Mouse (Mus musculus): Measurements from ENCODE around the gene Pde7b. TPM values are rescaled to one million over a fixed set of nuclear protein-coding genes. Genes with fewer than 3 reads are reported as not detected.

Gene Pde7b
- polyA plus RNA-seq (2015; fragmentation: Nextera tagmentation; extraction: Ambion mirVana): 1.8 and 2.3 TPM in 2 replicates

DNA sequence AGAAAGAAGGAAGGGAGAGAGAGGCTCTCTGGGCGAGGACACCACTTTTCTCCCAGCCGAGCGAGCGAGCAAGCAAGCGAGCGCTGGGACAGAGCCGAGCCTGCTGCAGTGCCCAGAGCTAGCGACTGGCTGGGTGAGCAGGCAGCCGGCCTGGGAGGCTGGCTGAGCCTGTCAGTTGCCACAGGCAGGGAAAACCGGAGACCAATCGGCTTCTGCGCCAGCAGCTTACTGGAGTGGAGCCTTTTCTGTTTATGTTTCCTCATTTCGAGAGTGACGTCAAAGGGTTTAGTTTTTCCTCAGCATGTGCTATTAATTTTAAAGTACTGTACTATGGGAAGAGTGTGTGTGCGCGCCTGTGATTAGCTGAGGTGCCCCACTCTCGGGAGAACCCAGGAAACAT is at the start of gene Pde7b:
Gene Pde7b, minus strand, starts transcription at position 173 of the 400 bp plus-strand sequence.
- no peaks in the 10 kb centered on the region for H3K36me3 ChIP-seq
- no peaks in the 10 kb centered on the region for H3K27me3 ChIP-seq
- H3K27ac ChIP-seq: peak within 1 kb of the TSS; percentile 44; the same call in 1 of the 2 replicates
- peaks cover 31% of the 10 kb centered on the region for H3K4me1 ChIP-seq (replicated peaks)
- H3K4me2 ChIP-seq (replicated peaks): peak within 1 kb of the TSS; percentile 50
- peak; percentile 93 for ATAC-seq
- peak within 1 kb of the TSS; percentile 57 for H3K9ac ChIP-seq (replicated peaks)
- peak within 1 kb of the TSS; percentile 38 for H3K4me3 ChIP-seq (replicated peaks)
- 11% methylated on average over 17 of the region's 17 CpGs for WGBS
- H3K9me3 ChIP-seq: no peaks in the 10 kb centered on the region

DNA sequence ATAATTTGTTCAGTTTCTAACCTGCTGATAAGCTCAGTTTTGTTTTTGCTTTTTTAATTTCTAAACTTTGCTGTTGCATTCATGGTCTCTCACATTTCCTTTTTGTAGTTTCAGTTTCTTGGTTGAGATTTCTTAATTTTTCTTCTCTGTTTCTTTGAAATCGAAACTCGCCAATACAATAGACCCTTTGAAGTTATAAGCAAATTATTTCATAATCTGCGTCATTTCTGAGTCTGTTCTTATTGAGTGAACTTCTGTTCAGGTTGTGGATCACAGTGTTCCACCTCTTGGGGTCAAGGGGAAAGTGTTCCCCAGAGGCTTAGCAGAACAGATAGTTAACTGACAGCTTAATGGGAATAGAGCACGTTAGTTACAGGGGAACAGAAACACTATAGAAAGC is 47.2 kb upstream of the Pde7b start:
- Histone ChIP-seq H3K27ac (no peak overlapping the region), H3K27me3 (no peaks in the 10 kb centered on the region), H3K4me2 (replicated peaks) (no peak overlapping the region), H3K4me3 (replicated peaks) (no peak overlapping the region), H3K36me3 (no peaks in the 10 kb centered on the region), H3K9me3 (no peaks in the 10 kb centered on the region), H3K9ac (replicated peaks) (no peak overlapping the region), H3K4me1 (replicated peaks) (peaks cover 5% of the 10 kb centered on the region; the same call in 1 of the 2 replicates)
- no peak for ATAC-seq
- 78% methylated on average over 4 of the region's 4 CpGs for WGBS

GRCm38 (mm10) chr10:20770418-20770888 is 45.6 kb upstream of the Pde7b start:
- Histone ChIP-seq H3K9ac (replicated peaks) (no peak overlapping the region), H3K27me3 (no peaks in the 10 kb centered on the region), H3K4me2 (replicated peaks) (no peak overlapping the region), H3K9me3 (no peaks in the 10 kb centered on the region), H3K27ac (no peak overlapping the region), H3K36me3 (no peaks in the 10 kb centered on the region), H3K4me3 (replicated peaks) (no peak overlapping the region), H3K4me1 (replicated peaks) (peaks cover 5% of the 10 kb centered on the region; the same call in 1 of the 2 replicates)
- 90% methylated on average over 2 of the region's 2 CpGs for WGBS
- ATAC-seq: no peak

GRCm38 (mm10) chr10:20769557-20770417 is 44.9 kb upstream of the Pde7b start:
- H3K4me3 ChIP-seq (replicated peaks): no peak overlapping the region
- H3K36me3 ChIP-seq: no peaks in the 10 kb centered on the region
- peaks cover 5% of the 10 kb centered on the region; the same call in 1 of the 2 replicates for H3K4me1 ChIP-seq (replicated peaks)
- no peak overlapping the region for H3K4me2 ChIP-seq (replicated peaks)
- peak; percentile 30; the same call in 1 of the 2 replicates for ATAC-seq
- H3K9me3 ChIP-seq: no peaks in the 10 kb centered on the region
- no peaks in the 10 kb centered on the region for H3K27me3 ChIP-seq
- no peak overlapping the region for H3K27ac ChIP-seq
- 0 out of 2 replicates have a peak overlapping the region, but pooled peaks have one; percentile 11 for H3K9ac ChIP-seq (replicated peaks)
- 65% methylated on average over 7 of the region's 7 CpGs for WGBS

DNA sequence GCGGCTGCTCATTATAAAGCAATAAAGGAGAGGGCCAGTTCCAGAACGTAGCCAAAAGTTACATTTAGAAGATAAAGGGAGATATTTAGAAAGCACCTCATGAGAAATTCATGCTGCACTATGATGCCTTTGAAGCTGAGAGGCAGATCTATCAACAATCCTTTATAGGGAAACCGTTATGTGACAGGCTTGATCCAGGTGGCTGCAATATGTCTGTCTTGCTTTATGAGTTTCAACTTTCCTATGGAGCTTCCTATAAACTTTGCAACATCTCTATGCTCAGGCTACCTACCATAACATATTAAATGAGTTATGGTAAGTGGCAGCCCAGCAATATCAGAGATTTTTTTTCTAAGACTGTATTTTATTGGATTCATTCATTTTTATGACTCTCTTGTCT is 39.5 kb upstream of the Pde7b start:
- Histone ChIP-seq H3K9me3 (no peaks in the 10 kb centered on the region), H3K27me3 (no peaks in the 10 kb centered on the region), H3K4me1 (replicated peaks) (no peaks in the 10 kb centered on the region), H3K36me3 (no peaks in the 10 kb centered on the region), H3K4me2 (replicated peaks) (no peak overlapping the region), H3K4me3 (replicated peaks) (no peak overlapping the region), H3K27ac (no peak overlapping the region), H3K9ac (replicated peaks) (no peak overlapping the region)
- 78% methylated on average over 3 of the region's 3 CpGs for WGBS
- ATAC-seq: no peak

DNA sequence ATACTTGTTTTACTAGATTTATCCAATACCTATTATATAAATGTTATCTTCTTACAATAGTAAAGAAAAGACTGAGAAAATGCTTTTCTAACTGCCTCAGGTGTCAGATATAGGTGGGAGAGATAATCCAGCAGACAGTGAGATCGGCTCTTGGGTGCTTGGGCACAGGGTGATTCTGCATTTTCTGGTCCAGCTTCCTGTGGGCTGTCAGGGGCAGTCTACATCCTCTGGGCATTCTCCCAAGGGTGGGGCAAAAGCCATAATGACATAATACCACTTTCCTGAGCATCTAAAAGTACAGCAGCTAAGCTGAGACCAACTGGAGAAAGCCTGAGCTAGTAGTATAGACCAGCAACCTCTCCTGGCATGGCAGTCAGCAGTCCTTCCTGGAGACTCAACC is 34.1 kb upstream of the Pde7b start:
- H3K27ac ChIP-seq: no peak overlapping the region
- no peaks in the 10 kb centered on the region for H3K4me1 ChIP-seq (replicated peaks)
- no peak overlapping the region for H3K4me2 ChIP-seq (replicated peaks)
- H3K4me3 ChIP-seq (replicated peaks): no peak overlapping the region
- no peak for ATAC-seq
- H3K36me3 ChIP-seq: no peaks in the 10 kb centered on the region
- H3K27me3 ChIP-seq: no peaks in the 10 kb centered on the region
- WGBS: 88% methylated on average over 1 of the region's 1 CpGs
- no peaks in the 10 kb centered on the region for H3K9me3 ChIP-seq
- H3K9ac ChIP-seq (replicated peaks): no peak overlapping the region

- 89% methylated on average over 6 of the region's 6 CpGs for WGBS
- no peak for ATAC-seq
- no peak overlapping the region for H3K27ac ChIP-seq
- H3K27me3 ChIP-seq: no peaks in the 10 kb centered on the region
- no peak overlapping the region for H3K9ac ChIP-seq (replicated peaks)
- H3K4me2 ChIP-seq (replicated peaks): no peak overlapping the region
- H3K4me1 ChIP-seq (replicated peaks): no peaks in the 10 kb centered on the region
- no peaks in the 10 kb centered on the region for H3K36me3 ChIP-seq
- no peaks in the 10 kb centered on the region for H3K9me3 ChIP-seq
- H3K4me3 ChIP-seq (replicated peaks): no peak overlapping the region
Observed at GRCm38 (mm10) chr10:20758259-20758658, 33.4 kb upstream of the Pde7b start.

- Histone ChIP-seq H3K27me3 (no peaks in the 10 kb centered on the region), H3K9ac (replicated peaks) (no peak overlapping the region), H3K36me3 (no peaks in the 10 kb centered on the region), H3K27ac (no peak overlapping the region), H3K4me3 (replicated peaks) (no peak overlapping the region), H3K4me1 (replicated peaks) (no peaks in the 10 kb centered on the region), H3K9me3 (no peaks in the 10 kb centered on the region), H3K4me2 (replicated peaks) (no peak overlapping the region)
- 89% methylated on average over 5 of the region's 5 CpGs for WGBS
- ATAC-seq: no peak
Observed at GRCm38 (mm10) chr10:20756219-20756618, 31.3 kb upstream of the Pde7b start.

DNA sequence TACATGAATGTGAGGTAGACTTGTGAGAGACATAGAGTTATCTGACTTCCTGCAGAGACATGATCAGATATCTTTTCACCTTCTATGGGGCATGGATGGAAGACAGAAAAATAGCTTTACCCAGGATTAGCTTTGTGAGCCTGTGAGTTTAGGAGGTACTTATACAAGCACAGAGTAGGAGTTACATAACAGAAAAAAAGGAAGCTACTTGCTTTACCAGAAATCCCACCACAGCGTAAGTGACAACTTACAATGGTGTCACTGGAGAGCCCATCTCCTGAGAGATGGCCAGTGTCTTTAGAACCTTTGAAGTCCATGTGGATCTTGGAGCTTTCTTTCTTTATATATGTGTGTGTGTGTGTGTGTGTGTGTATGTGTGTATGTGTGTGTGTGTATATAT is 28.0 kb upstream of the Pde7b start:
- Histone ChIP-seq H3K27me3 (no peaks in the 10 kb centered on the region), H3K4me3 (replicated peaks) (no peak overlapping the region), H3K4me1 (replicated peaks) (no peaks in the 10 kb centered on the region), H3K9me3 (no peaks in the 10 kb centered on the region), H3K9ac (replicated peaks) (no peak overlapping the region), H3K27ac (no peak overlapping the region), H3K4me2 (replicated peaks) (no peak overlapping the region), H3K36me3 (no peaks in the 10 kb centered on the region)
- no peak for ATAC-seq
- 100% methylated on average over 1 of the region's 1 CpGs for WGBS

DNA sequence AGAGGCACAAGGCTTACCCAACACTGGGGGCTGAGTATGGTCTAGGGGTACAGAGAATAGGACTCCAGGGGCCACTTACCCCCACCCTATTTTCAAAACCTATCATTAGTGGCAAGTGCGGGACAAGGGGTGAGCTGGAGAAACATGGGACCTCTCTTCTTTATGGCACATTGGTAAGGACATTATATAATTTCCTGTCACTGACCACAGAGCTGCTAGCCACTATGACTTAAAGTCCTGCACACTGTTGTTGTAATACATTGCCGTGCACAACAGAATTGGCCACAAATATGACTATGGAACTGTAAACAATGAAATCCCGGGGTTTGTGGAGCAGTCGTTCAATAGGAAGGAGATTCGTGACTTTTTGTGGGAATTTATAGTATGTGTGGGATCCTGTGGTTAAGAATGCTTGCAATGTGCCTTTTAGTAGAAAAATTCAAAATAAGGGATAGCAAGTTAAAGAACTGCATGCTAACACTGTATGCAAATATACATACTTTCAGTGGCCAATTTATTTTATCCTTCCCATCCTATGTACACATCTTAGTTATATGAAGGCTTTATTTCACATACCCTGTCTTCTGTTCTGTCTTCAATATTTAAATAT is 25.9 kb upstream of the Pde7b start:
- H3K4me1 ChIP-seq (replicated peaks): no peaks in the 10 kb centered on the region
- 93% methylated on average over 5 of the region's 5 CpGs for WGBS
- H3K27me3 ChIP-seq: no peaks in the 10 kb centered on the region
- ATAC-seq: no peak
- no peak overlapping the region for H3K9ac ChIP-seq (replicated peaks)
- H3K9me3 ChIP-seq: no peaks in the 10 kb centered on the region
- H3K27ac ChIP-seq: no peak overlapping the region
- H3K36me3 ChIP-seq: no peaks in the 10 kb centered on the region
- H3K4me2 ChIP-seq (replicated peaks): no peak overlapping the region
- H3K4me3 ChIP-seq (replicated peaks): no peak overlapping the region

DNA sequence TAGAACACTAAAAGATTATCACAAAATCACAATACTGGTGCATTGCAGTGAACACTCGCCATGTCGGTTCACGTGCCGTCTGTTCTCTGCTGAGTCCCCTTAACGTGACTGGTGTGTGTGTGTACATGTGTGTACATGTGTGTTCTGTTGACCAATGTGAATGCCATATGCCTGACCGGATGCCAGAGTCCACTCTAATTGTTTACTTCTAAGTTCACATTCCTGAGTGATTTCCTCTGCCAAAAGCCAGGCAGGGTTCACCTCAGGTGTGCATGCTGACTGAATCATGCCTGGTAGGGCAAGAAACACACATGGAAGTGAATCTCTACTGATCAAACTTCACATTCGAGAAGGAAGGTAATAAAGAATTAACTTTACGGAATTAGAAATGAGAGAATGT is 24.1 kb upstream of the Pde7b start:
- Histone ChIP-seq H3K4me2 (replicated peaks) (no peak overlapping the region), H3K4me1 (replicated peaks) (no peaks in the 10 kb centered on the region), H3K27me3 (no peaks in the 10 kb centered on the region), H3K27ac (no peak overlapping the region), H3K9me3 (no peaks in the 10 kb centered on the region), H3K36me3 (no peaks in the 10 kb centered on the region), H3K4me3 (replicated peaks) (no peak overlapping the region), H3K9ac (replicated peaks) (no peak overlapping the region)
- 93% methylated on average over 8 of the region's 8 CpGs for WGBS
- no peak for ATAC-seq

DNA sequence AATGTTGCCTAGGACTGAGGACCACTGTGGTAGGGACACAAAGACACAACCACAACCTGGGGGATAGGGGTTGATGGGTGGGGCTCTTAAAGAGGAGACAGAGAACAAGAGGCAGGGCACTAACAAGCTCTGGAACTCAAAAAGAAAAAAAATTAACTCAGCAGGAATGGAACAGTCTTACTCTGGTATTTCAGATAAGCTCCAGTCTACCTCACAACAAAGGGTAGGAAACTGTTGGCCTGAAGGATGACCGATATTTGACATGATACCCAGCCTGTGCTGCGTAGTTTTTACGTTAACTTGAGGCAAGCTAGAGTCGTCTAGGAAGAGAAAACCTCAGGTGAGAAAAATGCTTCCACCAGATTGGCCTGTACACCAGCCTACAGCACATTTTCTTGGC is 22.4 kb upstream of the Pde7b start:
- ATAC-seq: no peak
- H3K27me3 ChIP-seq: no peaks in the 10 kb centered on the region
- H3K4me3 ChIP-seq (replicated peaks): no peak overlapping the region
- WGBS: 96% methylated on average over 4 of the region's 4 CpGs
- H3K36me3 ChIP-seq: no peaks in the 10 kb centered on the region
- no peak overlapping the region for H3K4me2 ChIP-seq (replicated peaks)
- H3K27ac ChIP-seq: no peak overlapping the region
- H3K4me1 ChIP-seq (replicated peaks): no peaks in the 10 kb centered on the region
- H3K9me3 ChIP-seq: no peaks in the 10 kb centered on the region
- no peak overlapping the region for H3K9ac ChIP-seq (replicated peaks)
